Mouse (Mus musculus): ENCODE data around the gene Lrrc15.
A peak's percentile ranks its signal among the peaks of the same experiment; 100 is the strongest.

Lrrc15 gene

DNA sequence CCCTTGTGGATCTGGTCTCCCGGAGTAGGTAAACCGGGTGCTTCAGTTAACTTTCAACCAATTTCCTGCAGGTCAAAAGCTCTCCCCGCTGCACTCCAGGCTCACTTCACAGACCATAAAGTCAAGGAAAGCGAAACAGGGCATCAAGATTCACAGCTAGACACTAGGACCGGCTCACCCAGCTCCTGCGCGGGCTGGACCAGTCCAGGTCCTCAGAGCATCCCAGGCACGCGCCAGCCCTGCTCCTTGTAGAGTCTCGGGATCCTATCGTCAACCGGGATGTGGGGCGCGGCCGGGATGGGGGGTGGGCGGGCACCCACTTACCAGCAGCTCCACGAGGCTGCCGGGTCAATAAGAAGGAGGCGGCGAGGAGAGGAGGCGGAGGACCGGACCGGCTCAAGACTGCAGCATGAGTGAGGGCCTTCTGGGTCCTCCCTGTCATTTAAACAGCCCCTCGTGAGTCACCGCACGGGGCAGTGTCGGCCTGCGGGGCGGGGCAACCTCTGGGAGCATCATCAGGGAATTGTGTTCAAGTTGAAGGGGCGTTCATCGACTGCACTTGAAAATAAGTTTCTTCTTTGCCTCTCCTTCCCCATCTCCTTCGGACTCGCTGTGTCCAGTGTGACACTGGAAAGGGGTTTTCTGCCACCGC is at the start of gene Lrrc15:
Gene Lrrc15, minus strand, starts transcription at position 413 of the 652 bp plus-strand sequence.
- DNase-seq: no peak

DNA sequence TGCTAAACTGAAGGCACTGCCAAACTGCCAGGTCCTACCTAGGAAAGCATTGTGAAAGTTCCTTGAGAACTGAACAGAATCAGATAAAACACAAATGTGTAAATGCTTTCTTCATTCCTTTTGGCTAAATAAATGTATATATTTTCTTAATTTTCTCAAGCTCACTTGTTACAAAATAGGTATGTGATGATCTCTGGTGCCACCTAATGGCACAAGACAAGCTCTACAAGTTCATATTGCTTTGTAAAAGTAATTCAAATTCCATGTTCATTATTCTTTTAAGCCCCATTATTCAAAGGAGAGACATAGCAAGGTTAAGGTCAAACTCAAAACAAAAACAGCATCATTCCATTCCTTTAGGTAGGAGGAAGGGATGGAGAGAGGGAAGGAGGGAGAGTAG is 31.2 kb upstream of the Lrrc15 start:
- DNase-seq: no peak

DNA sequence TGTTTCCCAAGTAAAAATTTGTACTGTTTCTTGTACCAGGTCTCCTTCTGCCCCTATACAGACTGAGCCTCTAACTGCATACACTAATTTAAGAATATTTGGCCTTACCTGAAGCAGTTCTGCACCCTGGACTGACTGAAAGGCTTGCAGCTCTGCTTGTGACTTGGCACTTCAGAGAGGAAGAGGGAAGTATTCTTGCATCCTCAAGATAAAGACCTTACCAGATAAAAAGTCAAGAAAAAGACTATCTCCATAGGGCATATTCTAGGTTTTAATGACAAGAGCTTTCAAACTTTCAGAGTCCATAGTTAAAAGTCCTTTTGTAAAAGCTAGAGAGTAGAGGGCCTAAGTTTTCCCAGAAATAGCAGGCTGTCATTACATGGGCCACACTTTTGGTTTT is 27.6 kb upstream of the Lrrc15 start, which contains the start of gene Gp5:
Gene Gp5, minus strand, starts transcription at position 133 of the 400 bp plus-strand sequence.
- no peak for DNase-seq

DNA sequence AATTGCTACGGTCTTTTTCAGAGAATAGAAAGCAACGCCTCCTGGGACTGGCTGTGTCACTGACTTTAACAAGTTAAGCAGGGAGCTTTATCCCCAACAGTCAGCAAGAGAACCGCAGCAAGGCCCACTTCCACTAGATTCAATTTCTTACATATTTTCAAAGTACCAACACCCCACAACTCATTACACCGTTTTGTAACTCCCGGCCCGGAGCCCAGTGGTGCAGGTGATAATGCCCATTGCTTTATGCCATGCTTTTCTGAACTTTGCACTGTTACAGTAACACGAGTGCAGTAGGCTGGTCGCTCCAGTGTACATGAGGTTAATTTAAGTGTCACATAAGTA is 27.1 kb upstream of the Lrrc15 start:
- DNase-seq: no peak

DNA sequence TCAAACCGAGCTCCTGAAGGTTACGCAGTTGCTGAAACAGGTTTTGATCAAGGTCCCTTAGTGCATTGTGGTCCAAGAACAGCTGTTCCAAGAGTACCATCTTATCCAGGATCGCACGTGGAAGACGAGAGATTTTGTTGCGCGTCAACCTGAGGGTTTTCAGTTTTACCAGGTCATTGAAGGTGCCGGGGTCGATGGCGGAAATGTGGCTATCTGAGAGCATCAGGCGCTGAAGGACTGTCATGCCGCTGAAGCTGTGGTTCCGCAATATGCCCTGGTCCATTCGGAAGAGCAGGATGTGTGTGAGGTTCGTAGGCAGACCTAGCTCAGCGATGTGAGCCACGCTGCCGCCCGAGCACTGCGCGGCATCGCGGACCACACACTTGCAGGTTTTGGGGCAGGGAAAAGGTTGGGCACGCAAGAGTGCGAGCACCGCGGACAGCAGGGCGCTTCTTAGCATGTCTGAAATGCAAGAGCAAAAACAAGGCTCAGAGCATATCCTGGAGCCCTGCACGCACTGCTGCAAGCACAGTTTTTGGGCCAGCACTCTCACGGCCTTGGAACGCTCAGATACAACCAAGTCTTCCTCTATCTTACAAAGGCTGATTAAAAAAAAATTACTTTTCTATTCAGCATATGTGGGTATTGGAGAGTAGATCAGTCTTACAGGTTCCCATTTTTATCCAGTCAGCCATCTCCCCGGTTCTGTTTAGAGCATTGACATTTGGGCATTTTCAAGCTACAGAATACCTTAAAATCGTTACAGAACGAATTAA is 26.5 kb upstream of the Lrrc15 start:
- DNase-seq: peak in 1 of 2 experiments; percentile 13

DNA sequence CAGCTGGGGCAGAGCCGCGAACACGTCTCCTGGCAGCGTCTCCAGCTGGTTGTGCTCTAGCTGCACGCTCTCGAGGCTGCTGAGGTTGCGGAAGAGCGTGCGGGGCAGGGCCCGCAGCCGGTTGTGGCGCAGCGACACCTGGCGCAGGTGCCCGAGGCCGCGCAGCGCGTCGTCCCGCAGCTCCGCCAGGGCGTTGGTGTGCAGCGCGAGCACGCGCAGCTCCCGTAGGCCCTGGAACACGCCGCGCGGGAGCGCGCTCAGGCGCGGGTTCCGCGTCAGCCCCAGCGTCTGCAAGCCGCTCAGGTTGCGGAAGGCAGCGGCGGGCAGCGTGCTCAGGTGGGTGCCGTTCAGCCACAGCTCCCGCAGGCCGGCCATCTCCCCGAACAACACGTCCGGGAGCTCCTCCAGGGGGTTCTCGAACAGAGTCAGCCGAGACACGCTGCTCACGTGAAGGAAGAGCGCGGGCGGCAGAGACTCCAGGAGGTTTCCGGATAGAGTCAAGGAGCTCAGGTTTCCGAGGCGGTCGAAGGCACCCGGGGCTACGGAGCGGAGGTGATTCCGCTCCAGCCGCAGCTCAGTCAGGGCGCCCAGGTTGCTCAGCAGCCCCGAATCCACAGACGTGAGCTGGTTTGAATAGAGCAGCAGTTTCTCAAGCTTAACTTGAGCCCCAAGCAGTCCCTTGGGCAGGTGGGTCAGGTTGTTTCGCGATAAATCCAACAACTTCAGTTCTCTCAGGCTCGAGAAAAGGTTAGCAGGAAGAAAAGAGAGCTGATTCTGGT is 25.7 kb upstream of the Lrrc15 start:
- peak; percentile 20 to 37 for DNase-seq

DNA sequence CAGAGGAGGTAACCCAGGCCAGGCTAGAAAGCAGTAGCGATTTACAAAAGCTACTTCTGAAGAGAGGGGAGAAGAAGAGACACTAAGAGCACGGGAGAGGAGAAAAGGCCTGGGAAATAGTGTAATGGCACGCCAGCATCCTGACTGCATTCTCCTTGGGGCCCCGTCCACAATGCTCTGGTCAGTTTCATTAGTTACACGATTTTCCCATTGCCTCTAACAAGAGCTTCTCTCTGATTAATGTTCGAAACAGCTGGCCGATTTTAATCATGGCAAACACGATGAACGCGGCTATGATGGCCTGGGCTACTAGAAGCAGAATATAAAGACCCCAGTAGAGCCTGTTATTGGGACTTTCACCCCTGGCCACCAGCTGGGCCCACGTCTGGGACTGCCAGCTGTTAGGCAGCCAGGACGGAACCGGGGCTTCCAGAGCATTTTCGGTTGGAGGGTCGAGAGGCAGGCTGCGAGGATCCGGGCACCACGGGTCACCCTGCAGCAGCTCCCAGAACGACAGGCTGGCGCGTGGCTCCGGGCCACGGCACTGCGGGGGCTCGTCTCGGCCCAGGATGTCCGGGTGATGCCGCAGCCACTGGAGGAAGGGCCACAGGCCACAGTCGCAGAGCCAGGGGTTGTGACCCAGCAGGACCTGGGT is 25.0 kb upstream of the Lrrc15 start:
- DNase-seq: no peak

DNA sequence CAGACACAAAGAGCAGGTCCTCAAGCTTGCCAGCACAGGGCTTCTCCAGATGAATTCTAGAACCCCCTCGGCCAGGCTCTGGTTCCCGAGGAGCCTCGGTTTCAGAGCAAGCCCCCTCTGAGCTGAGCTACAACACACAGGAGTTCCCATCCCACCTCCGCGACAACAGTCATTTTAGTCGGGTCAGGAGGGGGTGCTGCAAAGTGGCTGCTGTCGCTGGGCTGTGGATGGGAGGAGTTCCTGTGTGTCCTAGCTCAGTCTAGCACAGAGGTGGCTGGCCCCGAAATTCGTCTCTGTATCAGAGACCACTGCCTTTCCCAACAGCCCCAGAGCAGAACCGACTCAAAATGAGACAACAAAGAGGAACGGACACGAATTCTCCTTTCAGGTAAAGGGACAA is 24.2 kb upstream of the Lrrc15 start:
- DNase-seq: no peak

DNA sequence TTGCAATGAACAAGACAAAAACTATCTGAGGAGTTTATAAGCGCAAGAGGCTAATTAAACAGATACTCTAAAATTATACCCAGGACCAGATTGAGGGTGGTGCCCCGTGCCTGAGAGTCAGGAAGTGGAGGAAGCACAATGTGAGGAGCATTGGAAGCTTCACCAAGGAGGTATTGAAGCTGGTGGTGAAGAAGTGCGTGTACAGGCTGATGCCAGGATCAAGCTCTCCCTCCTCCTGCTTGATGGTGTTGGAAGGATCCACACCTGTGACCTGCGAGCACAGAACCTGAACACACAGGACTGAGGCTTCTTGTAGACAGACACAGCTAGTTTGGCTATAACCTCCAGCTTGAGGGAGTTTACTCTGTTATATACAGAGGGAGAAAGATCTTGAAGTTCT is 23.0 kb upstream of the Lrrc15 start:
- DNase-seq: no peak

DNA sequence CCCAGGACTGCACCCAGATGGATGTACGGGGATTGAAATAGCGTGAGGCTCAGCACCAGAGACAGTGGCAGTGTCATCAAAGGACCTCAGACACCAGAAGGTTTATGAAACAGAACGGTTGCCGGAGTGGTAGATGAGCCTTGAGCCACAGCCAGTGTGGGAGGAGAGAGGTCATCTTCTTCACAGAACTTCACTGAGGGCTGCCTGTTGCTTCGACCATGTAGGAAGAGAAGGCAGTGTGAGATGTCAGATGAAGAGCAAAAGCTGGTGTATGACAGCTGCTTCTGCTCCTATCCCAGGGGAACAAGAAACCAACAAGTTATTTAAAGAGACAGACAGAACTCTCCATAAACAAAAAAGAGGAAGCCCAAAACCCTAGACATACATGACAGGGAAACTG is 21.2 kb upstream of the Lrrc15 start:
- DNase-seq: no peak

DNA sequence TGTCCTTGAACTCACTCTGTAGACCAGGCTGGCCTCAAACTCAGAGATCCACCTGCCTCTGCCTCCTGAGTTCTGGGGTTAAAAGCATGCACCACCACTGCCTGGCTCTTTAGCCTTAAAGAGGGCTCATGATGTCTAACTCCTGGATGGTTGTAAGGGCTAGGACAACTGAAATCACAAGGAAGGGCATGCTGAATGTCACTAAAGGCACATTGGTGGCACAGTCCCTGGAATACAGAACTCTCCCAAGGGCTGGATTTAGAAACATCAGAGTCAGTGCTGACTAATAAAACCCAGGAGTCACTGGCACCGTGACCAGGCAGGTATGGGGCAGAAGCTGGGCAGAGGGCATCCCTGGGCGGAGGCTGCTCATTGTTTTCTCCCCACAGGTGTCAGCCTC is 20.4 kb upstream of the Lrrc15 start:
- DNase-seq: no peak

DNA sequence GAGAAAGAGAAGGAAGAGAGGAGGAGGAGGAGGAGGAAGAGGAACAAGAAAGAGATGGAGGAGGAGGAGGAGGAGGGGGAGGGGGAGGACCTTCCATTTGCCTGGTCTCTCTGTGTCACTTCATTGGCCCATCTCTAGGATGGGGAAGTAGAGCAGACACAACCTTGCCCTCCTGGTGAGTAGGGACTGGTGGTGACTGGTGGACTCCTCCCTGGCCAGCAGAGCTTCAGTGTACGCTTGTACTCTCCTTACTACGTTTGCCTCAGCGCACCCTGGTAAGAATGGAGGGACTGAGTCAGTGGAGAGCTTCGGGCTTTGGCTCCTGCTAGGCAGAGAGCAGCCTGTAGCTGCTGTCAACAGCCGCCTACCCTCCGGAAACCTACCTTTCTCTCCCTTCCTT is 19.6 kb upstream of the Lrrc15 start:
- DNase-seq: no peak

DNA sequence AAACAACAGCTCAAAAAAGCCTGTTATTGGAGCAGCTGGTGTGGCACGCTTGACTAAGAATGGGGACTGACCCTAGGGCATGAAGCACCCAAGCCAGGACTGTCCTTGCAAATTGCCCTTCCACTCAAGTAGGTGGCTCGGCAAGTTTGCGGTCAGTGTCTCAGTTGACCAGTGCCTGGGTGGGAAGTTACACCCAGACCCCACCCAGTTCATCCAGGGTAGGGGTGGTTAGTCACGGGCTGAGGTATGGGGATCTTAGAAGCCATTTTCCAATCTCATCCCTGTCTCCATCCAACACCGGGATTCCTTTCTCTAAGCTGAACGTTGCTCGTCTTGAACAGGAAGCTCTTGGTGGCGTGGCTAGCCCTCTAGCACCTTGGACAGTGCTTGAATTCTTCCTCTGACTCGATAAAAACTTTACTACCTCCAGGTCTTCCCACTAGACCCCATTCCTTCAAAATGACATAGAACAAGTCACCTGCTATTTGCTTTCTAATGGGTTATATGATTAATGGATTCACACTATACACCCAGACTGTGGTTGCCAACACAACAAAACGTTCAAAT is 16.7 kb upstream of the Lrrc15 start:
- no peak for DNase-seq

DNA sequence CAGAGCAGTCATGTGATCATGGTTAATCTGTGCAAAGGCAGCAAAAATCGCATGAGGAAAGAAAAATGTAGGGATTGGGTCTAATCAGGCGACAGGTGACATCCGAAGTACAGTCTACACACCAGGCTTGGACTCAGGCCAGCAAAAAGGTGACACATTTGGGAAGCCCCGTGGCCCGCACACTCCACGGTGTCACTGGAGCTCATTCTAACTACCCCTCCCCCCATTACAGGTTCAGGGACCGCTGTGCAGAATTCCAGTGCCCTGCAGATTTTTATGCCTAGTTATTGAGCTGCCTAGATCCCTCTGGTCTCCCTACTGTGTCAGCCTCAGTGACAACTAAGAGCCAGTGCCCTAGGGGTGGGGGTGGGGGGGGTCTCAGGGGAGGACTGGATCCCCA is 14.4 kb upstream of the Lrrc15 start:
- DNase-seq: no peak

DNA sequence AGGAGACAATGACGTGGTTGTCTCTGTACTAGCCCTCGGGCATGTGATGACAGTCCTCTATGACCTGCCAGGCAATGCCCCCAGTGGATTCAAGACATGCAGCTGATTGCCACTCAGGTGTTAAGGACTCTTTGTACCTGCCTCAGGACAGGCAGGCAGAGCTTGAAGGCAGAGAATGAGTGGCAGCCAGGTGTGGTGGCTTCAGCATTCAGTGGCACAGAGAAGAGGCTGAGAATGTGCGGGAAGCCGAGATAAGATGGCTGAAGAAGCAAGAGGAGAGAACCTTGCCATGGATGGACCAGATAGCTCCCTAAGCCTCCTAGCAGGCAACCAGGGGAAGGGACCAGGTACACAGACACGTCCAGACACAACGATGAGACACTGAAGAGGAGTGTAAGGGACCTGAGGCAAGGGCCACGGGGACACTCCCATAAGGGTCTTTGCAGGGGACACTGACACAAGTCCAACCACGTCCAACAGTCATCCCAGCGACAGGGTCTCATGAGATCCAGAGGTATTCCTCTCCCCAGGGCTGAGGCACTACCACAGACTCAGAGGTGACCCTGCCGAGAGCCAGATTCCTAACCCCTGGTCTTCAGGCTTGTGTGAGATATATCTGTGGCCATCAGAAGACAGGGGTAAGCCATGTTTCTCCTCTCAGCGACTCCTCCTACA is 13.7 kb upstream of the Lrrc15 start:
- DNase-seq: no peak

DNA sequence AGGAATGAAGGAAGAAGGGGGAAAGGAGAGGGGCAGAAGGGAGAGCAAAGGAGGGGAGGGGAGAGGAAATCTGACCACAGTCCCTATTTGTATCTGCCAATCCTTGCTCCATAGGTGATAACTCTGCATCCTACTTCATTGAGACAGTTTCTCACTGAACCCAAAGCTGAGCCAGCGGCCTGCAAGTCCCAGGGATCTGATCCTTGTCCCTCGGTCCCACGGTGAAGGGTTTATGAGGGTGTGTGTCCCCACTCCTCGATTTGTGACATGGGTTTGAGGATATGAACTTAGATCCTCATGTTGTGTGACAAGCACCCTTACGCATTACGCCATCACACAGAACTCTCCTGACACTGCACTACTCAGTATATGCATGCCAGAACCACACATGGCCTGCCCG is 12.1 kb upstream of the Lrrc15 start:
- no peak for DNase-seq

DNA sequence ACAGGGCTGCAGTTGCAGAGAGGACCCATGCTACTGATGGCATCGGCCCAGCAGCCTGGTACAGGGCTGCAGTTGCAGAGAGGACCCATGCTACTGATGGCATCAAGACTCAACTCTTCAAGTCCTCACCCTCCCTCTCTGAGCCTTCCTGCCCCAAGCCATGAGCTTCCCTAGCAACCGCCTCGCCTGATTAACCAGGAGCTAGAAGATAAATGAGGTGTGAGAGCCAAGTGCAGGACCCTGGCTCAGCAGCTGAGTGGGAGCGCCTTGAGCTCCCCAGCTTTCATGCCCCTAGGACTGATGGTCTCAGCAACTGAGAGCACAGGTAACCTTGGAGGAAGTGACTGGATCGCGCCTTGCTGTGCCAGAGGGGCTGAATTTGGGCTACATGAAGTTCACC is 7.4 kb upstream of the Lrrc15 start:
- DNase-seq: no peak

DNA sequence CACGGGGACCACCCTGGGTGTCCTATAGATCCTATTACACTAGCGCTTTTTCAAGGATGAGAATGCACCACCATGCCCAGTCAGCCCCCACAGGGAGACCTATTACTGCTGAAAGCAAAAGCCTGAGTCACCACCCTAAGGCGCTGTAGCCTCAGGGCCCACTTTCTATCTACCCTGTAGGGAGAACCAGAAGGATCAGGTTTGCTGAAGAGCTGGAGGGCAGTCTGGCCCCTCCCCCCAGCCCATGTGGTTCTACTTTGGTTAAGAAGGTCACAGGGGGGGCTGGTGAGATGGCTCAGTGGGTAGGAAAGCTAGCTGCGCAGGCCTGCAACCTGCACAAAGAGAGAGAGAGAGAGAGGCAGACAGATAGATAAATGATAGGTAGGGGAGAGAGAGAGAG is 2.6 kb upstream of the Lrrc15 start:
- no peak for DNase-seq

DNA sequence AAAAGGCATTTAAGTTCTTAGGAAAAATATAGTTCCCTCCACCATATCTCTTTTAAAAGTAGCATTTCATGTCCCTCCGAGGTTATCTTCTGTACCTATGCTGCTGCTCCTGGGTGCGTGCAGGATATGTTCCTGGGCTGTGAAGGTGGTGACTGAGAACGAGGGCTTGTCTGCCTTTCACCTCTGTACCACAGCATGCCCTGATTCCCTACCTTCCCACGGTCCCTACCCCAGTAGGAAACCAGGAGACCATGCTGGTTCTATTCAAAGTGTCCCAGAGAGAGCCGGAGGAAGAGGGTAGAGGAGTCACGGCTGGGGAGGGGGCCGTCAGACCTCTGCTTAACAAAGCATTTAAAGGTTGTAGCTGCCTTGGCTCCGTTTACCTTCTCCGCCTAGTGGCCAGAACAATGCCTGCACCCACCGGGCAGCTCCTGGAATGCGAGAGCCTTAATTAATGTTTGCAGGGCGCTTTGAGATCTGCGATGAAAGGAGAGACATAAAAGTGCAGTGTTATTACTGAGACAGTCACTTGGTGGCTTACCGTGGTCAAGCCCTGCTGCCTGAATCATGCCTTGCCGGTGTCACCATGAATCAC is 784 bp upstream of the Lrrc15 start:
- peak in 1 of 2 experiments; percentile 20 for DNase-seq

DNA sequence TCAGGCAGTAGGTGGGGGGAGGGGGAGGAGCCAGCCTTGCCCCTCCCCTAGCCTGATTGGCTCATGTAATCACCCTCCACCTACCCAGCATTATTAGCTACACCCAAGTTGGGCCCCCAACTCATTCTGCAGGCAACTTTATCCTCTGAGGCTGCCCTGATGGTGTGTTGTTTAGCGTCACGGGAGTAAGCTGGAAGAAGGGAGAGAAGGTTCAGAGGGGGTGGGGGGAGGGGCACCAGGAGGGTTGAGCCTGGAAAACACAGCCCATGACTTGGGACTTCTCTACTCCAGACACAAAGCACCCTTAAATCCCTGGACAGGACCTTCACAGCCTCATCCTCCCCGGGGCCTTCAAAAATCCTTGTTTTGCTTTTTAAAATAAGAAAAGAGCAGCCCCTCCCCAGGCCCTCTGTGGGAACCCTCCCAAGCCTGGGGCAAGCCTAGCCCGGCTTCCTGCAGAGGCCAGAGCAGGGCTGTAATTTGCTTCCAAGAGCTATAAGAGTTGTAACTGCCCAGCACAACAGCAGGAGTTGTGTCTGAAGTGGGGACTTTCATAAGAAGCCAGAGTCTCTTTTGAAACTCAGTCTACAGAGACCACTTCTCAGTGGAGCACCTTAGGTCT is 2.3 kb downstream of the Lrrc15 start:
- DNase-seq: no peak

DNA sequence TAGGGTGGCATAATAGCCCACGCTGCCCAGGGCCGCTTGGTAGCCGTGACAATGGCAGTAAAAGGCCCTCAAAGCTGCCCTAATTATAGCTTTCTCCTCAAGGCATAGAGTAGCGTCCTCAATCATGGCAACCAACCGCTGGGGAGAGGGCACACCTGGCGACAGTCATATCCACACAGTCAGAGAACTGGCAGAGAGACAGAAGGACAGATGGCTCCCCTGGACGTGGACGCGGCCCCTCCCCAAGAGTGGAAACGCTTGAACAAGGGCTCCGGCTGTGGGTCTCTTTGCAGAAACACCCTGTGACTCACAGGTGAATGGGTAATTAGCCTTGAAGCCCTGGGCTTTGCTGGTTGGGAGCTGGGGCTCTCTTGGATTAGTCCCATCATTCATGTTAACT is 4.7 kb downstream of the Lrrc15 start:
- DNase-seq: no peak

Data from lung, adult 18-20 months (tissue).